Mouse (Mus musculus) frontal cortex, adult 2 months (tissue): Measurements from ENCODE around the gene Liph. TPM values are rescaled to one million over a fixed set of nuclear protein-coding genes. Genes with fewer than 3 reads are reported as not detected.
"Not testable (repeated sequence)": the region's sequence is repeated elsewhere in the genome, so short reads cannot be mapped to it uniquely, and the experiment has no call there.

Source experiments
- DNase-seq, 2 experiments: peaks; one replicate each; pipeline ENCODE4 v3.0.0; 2022; ENCODE audit warnings: low spot score in 1 of 2; ENCODE audit errors: extremely low spot score in 1 of 2
- polyA plus RNA-seq: library from polyadenylated mRNA; depleted of rRNA; stranded (reverse); fragments of >200 nt; gene quantifications from 2 replicates; pipeline ENCODE4 v1.2.3, GENCODE M21; 2012; rRNA removed

The Liph gene
- 0.71 and 1.8 TPM in 2 replicates for polyA plus RNA-seq

DNA sequence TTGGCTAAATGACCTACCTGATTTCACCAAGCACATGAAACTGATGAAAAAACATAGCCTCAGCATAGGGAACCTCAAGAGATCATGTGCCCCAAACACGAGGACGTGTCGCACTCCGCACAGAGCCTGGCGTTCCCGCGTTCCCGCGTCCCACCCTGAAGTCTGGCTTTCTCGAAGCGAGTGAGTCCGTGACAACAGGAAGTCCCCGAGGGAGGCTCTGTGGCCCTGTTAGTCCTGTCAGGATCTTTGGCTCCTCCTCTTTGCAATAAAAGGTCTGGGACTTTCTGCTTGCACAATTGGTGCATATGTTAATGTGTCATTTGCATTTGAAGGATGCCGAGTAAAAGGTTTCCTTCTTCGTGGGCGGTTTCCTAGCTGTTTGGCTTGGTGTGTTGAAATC is at the start of gene Liph:
Liph (minus strand) TSS at position 360 of the 400 bp plus-strand sequence.
- peak in 1 of 2 experiments; percentile 11 for DNase-seq

DNA sequence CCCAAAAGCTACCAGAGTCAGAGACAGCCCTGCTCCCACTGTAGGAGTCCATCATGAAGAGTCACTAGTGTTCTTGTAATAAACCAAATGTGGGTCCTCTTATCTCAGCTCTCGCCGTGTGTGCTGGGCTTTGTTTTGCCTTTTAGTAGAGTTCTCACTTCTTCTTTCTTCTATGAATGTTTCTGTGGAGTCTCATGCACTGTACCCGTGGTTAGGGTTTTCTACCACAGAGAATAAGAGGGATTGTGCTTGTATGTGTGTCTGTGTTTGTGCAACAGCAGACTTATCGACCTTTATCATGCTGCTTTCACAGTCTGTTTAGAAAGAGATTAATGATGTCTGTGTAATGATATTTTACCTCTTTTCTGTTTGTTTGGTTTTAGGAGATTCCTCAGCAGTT is 48.4 kb upstream of the Liph start:
- no peak for DNase-seq

DNA sequence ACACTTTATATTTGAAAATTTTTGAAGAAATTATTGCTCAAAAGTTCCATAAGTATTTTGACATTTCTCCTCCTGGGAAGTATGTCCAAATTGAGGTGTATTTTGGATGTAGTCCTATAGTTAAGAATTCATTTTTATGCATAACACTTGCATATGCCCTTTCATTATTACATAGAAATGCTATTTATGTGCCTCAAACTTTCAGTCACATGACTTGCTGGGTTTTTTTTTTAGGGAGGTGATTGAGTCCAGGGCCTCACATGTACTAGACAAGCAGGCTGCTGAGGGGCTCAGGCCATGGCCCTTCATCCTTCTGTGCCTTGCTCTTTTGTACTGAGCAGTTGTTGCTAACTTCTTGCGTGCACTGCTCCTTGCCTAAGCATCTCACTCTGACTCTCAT is 44.5 kb upstream of the Liph start:
- DNase-seq = no peak

DNA sequence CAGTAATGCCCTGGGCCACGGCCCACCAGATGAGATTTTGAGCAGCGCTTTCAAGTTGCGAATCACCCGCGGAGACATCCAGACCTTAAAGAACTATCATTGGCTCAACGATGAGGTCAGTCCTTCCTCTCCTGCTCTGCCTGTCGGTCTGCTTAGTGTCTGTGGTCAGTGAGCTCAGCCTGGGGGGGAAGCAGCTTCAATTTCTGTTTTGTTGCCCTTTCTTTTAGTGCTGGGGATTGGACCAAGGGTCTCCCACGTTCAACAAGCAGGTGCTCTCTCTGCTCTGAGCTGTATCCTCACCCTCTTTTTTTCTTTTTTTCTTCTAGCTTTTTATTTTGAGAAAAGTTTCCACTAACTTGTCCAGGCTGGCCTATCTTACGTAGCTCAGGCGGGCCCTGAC is 43.1 kb upstream of the Liph start:
- no peak for DNase-seq

DNA sequence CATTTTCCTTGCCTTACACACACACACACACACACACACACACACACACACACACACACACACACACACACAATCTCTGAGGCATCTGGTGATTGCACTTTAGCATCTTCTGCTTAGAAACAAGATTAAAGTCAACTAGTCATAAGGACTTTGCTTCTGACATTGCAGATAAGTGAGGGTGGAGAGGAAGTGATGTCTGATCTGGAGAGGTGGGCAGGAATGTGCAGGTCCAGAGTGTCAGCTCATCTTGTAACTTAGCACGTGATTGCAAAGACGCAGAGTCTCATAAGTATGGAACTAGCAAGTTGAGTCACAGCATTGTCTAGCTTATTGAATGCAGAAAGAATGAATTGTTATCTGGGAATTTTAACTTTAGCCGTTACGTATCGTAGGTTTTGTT is 32.0 kb upstream of the Liph start:
- DNase-seq = no peak

DNA sequence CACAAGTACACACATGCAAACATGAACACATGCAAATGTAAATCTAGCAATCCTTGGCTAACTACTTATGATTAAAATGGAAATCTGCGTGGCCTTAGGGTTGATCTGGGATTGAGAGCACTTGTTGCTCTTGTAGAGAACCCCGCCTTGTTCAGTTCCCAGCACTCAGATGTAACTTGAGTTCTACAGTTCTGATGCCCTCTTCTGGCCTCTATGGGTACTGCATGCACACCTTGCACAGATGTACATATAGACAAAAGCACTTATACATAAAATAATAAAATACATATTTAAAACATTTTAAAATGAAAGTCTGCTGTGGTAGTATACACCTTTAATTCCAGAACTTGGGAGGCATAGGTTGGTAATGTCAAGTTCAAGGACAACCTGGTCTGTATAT is 26.7 kb upstream of the Liph start:
- DNase-seq = no peak

DNA sequence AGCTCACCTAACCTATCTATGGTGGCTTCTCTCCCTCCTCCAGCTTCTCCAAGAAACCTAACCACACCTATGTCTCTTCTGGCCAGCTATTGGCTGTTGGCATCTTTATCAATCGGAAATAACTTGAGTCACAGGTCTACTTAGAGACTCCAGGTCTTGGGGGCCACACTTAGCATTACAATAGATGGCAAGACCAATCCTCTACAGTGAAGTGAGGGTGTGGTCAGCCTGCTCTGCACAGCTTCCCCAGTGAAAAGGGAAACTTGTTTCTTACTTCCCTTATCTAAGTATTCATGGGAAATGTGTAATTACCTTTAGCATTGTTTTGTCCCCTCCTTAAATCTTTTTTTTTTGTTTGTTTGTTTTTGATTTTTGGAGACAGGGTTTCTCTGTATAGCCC is 20.1 kb upstream of the Liph start:
- no peak for DNase-seq

DNA sequence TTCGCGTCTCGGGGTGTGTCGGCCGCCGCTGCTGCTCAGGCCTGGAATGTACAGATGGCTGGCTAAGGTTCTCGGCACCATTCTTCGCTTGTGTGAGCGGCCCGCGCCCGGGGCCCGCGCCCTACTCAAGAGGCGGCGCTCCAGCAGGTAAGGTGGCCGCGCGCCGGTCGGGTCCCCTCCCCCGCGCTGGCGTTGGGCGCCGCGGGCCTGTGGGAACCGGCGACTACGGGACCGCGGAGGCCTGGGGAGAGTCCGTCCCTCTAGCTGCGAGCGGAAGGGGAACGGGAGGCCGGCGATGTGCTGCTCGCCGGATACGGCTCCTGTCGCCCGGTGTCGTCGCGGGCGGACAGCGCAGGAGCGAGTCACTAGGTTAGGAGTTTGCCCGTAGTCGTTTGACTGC is 14.1 kb upstream of the Liph start:
- no peak for DNase-seq

DNA sequence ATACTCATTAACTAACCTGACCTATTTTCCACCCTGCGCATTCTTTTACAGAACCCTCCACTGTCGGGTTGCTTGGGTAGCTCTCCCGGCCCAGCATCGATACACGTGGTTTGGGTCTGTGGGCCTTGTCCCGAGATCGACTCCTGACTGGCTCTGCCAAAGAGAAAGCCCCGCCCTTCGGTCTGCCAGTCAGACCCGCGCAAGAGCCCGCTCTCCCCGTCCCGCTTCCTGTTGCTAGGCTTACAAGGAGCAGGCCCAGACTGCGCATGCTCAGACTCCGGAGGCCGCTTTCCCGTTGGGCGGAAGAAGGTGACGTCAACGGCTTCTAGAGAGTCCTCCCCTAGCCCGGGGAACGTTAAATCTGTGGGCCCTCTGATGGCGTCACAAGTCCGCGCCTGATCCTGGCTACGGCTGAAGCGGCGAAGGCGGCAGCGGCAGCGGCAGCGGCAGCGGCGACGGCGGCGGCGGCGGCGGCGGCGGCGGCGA is 13.7 kb upstream of the Liph start, which contains the start of gene Senp2:
Senp2 (plus strand) TSS at position 386 of the 486 bp plus-strand sequence.
- peak; percentile 100 for DNase-seq

DNA sequence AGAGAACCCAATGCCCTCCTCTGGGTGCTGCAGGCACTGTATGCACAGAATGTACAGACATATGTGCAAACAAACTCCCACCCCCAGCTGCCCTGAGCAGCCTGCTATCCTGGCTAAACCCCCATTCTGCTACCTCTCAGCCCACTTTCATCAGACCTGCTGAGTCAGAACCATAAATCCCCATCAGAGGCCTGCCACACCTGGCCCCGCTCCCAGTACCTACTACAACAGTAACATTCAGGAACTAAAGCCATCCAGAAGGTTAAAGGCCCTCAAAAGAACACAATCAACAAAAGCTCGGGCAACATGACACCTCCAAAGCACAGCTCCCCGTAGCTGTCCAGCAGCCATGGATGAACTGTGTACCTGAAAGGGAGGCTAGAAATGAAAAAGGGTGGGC is 6.1 kb upstream of the Liph start:
- no peak for DNase-seq

DNA sequence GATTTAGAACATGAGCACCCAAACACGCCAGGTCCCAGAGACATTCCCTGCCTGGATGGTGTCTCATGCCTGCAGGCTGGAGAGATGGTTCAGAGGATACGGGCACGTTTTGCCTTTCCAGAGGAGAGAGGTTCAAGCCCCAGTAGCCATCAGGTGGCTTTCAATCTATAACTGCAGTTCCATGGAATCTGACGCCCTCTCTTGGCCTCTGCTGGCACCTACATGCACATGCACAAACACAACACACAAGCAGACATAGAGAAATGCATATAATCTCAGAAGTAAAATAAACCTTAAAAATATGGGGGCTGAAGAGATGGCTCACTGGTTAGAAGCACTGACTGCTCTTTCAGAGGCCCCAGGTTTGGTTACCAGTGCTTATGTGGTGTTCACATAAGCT is 5.7 kb upstream of the Liph start:
- DNase-seq = no peak

DNA sequence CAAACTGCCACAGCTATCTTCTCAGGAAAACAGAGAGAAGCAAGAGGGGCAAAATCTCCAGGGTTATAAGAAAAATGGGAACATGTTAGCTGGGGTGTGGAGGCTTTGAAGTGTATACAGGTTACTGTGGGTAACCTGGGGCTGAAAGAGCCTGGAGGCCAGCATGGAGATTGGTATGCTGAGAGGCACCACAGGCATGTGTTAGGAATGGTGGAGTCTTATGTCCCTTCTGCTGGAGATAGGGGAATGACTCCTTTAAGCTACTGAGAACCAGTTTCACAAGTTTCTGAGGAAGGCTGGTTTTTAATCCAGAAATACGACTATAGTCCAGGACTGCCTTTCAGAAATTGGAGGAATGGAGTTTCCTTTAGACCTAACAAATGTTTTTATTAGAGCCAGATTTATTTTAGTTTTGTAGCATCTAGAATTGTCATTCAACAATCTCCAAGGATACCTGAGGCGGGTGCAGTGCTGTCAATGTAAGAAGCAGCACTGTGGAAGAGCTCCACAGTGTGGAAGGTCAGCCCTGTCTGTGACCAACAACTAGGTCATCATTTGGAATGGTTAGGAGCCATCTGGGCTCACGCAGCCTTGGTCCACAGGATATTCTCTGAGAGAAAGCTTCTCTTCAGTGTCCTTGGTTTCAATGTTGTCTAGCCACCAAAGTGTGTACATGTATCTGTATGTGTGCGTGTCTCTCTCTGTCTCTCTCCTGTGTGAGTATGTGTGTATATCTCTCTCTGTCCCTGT is 4.7 kb upstream of the Liph start:
- DNase-seq = no peak

DNA sequence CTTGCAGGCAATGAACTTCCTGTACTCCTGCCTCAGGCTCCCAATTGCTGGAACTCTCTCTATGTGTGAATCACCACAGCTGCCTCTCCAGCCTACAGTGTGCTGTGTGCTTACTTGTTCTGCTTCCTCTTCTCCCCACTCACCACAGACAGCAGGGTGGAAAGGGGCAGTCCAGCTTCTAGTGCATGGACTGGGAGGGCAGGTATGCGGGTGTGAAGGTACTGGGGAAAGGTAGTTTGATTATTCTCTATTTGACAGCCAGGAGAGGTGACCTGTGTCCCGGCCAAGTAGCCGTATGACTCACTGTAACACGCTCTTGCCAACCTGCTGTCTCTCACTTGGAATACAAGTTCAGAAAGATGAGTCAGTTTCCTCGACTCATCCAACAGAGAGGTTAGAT is 2.6 kb upstream of the Liph start:
- peak in 1 of 2 experiments; percentile 29 for DNase-seq

DNA sequence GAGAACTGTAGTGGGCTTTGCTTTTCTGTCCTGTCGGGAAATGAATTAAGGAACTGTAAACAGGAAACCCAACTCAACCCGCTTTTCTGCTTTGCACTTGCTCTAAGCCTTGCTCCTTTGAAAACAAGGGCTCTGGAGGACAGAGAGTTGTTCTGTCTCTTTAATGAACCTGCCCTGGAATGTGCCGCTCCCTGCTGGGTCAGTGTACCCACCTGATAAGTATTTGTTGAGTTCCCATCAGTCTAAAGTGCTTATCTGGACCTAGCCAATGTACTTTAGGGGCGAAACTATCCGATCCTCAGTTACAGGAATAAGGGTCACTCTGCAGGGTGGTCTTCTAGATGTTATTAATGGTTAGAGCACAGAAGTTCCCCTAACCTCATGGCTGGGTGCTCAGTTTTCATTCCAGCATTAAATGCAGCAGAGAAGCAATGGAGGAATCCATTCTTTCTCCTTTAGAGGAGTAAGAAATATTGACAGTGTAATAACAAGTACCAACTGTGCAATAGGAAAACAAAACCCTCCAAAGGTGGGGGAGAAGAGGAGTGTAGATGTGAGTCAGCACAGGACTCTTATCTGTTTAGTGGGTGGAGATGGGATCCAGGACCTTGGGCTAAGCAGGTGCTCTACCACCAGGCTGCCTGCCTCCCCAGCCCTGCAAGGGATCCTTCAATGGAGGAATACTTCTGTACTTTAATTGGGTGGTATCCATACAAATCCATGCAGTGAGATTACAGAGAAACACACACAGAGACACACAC is 1.6 kb upstream of the Liph start:
- no peak for DNase-seq

DNA sequence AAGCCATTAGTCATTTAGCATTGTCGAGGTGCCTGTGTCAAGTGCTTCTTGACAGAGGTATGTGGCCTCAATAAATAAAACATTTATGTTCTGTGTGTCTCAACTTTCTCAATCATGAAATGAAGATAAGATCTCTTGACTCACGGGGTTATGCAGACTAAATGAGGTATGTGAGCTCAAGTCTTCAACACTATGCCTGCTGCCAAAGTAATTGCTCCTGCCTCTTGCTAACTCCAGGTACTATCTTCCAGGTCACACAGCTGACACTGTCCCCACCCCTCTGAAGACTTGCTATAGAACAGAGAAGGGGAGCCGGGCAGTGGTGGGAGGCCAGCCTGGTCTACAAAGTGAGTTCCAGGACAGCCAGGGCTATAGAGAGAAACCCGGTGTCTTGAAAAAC is 939 bp upstream of the Liph start:
- no peak for DNase-seq

DNA sequence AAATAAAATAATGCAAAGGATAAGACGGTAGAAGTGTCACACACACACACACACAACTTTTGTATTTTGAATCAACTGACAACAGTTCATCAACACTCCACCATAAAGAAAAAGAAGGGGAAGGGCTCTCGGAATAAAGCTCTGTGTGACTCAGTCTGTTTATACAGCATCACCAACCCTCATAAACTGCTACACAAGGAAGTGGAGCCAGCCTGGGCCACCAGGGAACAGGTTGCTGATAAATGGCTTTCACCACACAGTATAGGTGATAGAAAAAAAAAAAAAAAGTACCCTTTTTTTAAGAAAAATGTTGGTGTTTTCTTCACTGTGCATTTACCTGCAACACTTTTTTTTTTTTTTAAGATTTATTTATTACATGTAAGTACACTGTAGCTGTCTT is 3.7 kb downstream of the Liph start:
- DNase-seq = no peak

DNA sequence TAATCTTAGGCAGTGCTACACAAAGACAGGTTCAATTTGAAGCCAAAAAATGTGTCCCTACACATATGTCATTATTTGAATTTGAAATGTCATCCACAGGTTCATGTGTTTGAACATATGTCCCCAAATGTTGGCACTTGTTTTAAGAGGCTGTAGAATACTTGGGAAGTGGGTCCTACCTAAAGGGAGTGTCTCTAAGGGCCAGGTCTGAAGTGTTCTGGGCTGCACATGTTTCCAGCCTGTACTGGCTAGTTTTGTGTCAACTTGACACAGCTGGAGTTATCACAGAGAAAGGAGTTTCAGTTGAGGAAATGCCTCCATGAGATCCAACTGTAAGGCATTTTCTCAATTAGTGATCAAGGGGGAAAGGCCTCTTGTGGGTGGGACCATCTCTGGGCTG is 4.6 kb downstream of the Liph start:
- not testable (repeated sequence) for DNase-seq

DNA sequence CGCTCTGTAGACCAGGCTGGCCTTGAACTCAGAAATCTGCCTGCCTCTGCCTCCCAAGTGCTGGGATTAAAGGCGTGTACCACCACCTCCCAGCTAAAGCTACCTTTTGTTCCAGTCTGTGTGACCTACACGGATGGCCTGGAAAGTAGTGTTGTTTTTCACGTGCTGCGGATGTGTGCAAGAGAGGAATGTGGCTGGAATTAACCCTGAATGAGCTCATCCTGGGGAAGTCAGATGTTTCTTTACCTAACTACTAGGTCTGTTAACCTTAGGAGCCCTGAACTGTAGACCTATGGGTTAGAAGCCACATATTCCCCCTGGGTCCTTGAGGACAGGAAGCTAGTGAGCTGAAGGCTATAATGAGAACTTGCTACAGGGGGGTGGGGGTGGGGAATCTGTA is 7.5 kb downstream of the Liph start:
- no peak for DNase-seq

DNA sequence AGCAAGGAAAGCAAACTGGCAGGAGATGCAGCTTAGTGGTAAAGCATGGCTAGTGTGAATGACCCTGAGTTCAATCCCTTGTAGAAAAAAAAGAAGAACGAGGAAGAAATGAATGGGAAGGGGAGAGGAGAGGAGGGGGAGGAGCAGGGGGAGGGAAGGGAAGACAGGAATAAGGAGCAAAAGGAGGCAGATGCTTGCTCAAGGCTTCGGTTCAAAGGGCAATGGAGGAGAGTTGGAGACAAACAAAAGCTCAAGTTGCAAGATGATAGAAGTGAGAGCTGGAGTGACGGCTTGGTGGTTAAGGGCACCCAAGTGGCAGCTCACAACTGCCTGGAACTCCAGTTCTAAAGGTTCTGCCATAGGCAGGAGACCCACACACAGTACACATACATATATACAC is 9.3 kb downstream of the Liph start:
- DNase-seq = no peak

DNA sequence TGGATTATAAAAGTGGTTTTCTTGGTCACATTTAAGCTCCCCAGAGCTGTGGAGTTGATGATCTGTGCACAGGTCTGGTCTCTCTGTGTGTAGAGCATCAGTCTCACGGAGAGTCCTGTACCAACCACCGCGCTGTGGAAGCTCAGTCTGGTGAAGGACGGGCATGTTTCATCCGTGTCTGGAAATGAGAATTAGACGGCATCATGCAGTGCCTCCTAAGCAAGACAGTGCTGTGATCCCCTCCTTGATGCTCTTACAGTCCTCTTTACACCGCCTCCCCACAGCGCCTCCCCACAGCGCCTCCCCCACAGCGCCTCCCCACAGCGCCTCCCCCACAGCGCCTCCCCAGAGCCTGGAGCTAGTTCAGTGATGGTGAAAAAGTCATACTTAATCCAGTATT is 11.4 kb downstream of the Liph start:
- no peak for DNase-seq

DNA sequence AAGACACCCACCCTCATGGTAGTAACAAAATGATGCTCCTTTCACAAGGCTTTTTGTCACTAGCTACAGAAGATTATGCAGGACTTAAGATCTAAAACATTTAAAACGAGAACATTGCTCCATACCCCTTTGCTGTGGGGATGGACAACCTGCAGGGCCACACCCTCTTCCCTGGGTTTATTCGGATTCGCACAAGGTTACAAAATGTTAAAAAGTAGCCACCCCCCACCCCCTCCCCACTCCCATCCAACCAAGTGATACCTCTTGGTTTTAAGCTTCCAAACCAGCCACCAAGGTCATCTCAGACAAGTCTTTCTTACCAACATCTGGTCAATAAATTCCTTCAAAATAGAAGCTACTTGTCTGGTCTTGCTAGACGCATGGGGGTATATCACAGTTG is 11.9 kb downstream of the Liph start:
- no peak for DNase-seq

DNA sequence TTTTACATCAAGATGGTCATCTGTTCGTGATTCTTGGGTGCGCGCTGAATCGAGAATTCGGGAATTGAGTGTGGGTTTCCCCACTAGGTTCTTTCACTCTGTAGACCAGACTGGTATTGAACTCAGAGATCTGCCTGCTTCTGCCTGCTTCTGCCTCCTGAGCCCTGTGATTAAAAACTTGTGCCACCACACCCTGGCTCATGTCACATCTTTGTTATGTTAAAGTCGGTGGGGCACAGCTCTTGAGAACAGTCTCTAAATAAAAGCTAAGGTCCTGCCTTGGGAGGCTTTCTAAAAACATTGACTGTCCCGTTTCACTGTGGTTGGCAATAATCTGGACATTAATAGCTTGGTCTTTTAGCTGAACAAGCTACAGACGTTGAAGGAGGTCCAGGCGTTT is 12.3 kb downstream of the Liph start:
- DNase-seq = no peak
